Mouse (Mus musculus): ENCODE data around the gene 4930404N11Rik. TPM values are rescaled to one million over a fixed set of nuclear protein-coding genes. Genes with fewer than 3 reads are reported as not detected.

4930404N11Rik gene
- polyA plus RNA-seq, 1 experiment from 2014 or later = 0.82 TPM

- no peak for ATAC-seq (ENCODE audit: insufficient number of reproducible peaks, low FRiP score)
These were observed 46.9 kb downstream of the 4930404N11Rik start for GRCm38 (mm10) chr10:81318589-81319329.

GRCm38 (mm10) chr10:81317273-81317672 lies 48.3 kb downstream of the 4930404N11Rik start:
- Histone ChIP-seq H3K27ac (ENCODE audit: poor library complexity, severe bottlenecking) (no peak overlapping the region), H3K27me3 (replicated peaks) (no peaks in the 10 kb centered on the region), H3K4me3 (peak overlapping the region; percentile 33), H3K9ac (peak overlapping the region; percentile 73), H3K36me3 (peaks cover 52% of the 10 kb centered on the region), H3K9me3 (replicated peaks) (no peaks in the 10 kb centered on the region), H3K4me2 (peak overlapping the region; percentile 68), H3K4me1 (replicated peaks) (peaks cover 46% of the 10 kb centered on the region)
- ATAC-seq (ENCODE audit: insufficient number of reproducible peaks, low FRiP score) = no peak
- WGBS = 9% methylated on average over 20 of the region's 20 CpGs

More at GRCm38 (mm10) chr10:81318589-81319329, 46.9 kb downstream of the 4930404N11Rik start:
- 88% methylated on average over 13 of the region's 13 CpGs for WGBS
- Histone ChIP-seq H3K4me1 (replicated peaks) (peaks cover 50% of the 10 kb centered on the region), H3K27ac (ENCODE audit: poor library complexity, severe bottlenecking) (no peak overlapping the region), H3K4me2 (peak overlapping the region; percentile 88), H3K4me3 (peak overlapping the region; percentile 96; the same call in 1 of the 2 replicates), H3K9me3 (replicated peaks) (no peaks in the 10 kb centered on the region), H3K36me3 (peaks cover 52% of the 10 kb centered on the region), H3K27me3 (replicated peaks) (no peaks in the 10 kb centered on the region), H3K9ac (peak overlapping the region; percentile 71; the same call in 1 of the 2 replicates)

GRCm38 (mm10) chr10:81316338-81317060 lies 49.1 kb downstream of the 4930404N11Rik start:
- H3K4me3 ChIP-seq = peak overlapping the region; percentile 33
- no peaks in the 10 kb centered on the region for H3K9me3 ChIP-seq (replicated peaks)
- 45% methylated on average over 16 of the region's 16 CpGs for WGBS
- H3K4me2 ChIP-seq = peak overlapping the region; percentile 68
- peaks cover 39% of the 10 kb centered on the region for H3K4me1 ChIP-seq (replicated peaks)
- peak overlapping the region; percentile 73 for H3K9ac ChIP-seq
- H3K27me3 ChIP-seq (replicated peaks) = no peaks in the 10 kb centered on the region
- no peak overlapping the region for H3K27ac ChIP-seq (ENCODE audit: poor library complexity, severe bottlenecking)
- ATAC-seq (ENCODE audit: insufficient number of reproducible peaks, low FRiP score) = no peak
- peaks cover 59% of the 10 kb centered on the region for H3K36me3 ChIP-seq

GRCm38 (mm10) chr10:81315587-81315986 lies 50.0 kb downstream of the 4930404N11Rik start:
- no peak for ATAC-seq (ENCODE audit: insufficient number of reproducible peaks, low FRiP score)
- Histone ChIP-seq H3K36me3 (peaks cover 68% of the 10 kb centered on the region), H3K27me3 (replicated peaks) (no peaks in the 10 kb centered on the region), H3K4me2 (no peak overlapping the region), H3K9ac (no peak overlapping the region), H3K27ac (ENCODE audit: poor library complexity, severe bottlenecking) (no peak overlapping the region), H3K9me3 (replicated peaks) (no peaks in the 10 kb centered on the region), H3K4me1 (replicated peaks) (peaks cover 39% of the 10 kb centered on the region), H3K4me3 (no peak overlapping the region)
- 86% methylated on average over 16 of the region's 16 CpGs for WGBS

- Histone ChIP-seq H3K4me3 (no peak overlapping the region), H3K9ac (no peak overlapping the region), H3K27me3 (replicated peaks) (no peaks in the 10 kb centered on the region), H3K4me2 (no peak overlapping the region), H3K4me1 (replicated peaks) (peaks cover 31% of the 10 kb centered on the region), H3K9me3 (replicated peaks) (no peaks in the 10 kb centered on the region), H3K36me3 (peaks cover 82% of the 10 kb centered on the region), H3K27ac (ENCODE audit: poor library complexity, severe bottlenecking) (no peak overlapping the region)
- 78% methylated on average over 7 of the region's 7 CpGs for WGBS
- no peak for ATAC-seq (ENCODE audit: insufficient number of reproducible peaks, low FRiP score)
These were observed 51.4 kb downstream of the 4930404N11Rik start for GRCm38 (mm10) chr10:81314201-81314600.

GRCm38 (mm10) chr10:81313581-81313980 lies 52.0 kb downstream of the 4930404N11Rik start:
- H3K36me3 ChIP-seq = peaks cover 86% of the 10 kb centered on the region

More at GRCm38 (mm10) chr10:81313581-81313980, 52.0 kb downstream of the 4930404N11Rik start:
- Histone ChIP-seq H3K9ac (no peak overlapping the region), H3K27me3 (replicated peaks) (no peaks in the 10 kb centered on the region), H3K9me3 (replicated peaks) (no peaks in the 10 kb centered on the region), H3K27ac (ENCODE audit: poor library complexity, severe bottlenecking) (no peak overlapping the region), H3K4me2 (no peak overlapping the region), H3K4me1 (replicated peaks) (peaks cover 25% of the 10 kb centered on the region), H3K4me3 (no peak overlapping the region)
- ATAC-seq (ENCODE audit: insufficient number of reproducible peaks, low FRiP score) = no peak
- 94% methylated on average over 13 of the region's 13 CpGs for WGBS

Small RNAs within 50 kb of the gene (microRNA-seq; reads per million reads assigned to microRNA genes)
- not detected for gene Mir6913

Other genes with a start within 250 kb of the 4930404N11Rik start
- gene Zbtb7a, start 230.6 kb downstream of the 4930404N11Rik start, polyA plus RNA-seq (2016; fragmentation: Nextera tagmentation; extraction: Ambion mirVana) = 24.7 and 24.8 TPM in 2 replicates
- gene Pias4, start 197.9 kb downstream of the 4930404N11Rik start, polyA plus RNA-seq (2016; fragmentation: Nextera tagmentation; extraction: Ambion mirVana) = 36.0 and 36.1 TPM in 2 replicates
- gene Eef2, start 189.2 kb downstream of the 4930404N11Rik start, polyA plus RNA-seq (2016; fragmentation: Nextera tagmentation; extraction: Ambion mirVana) = 408 and 433 TPM in 2 replicates
- 62.8 and 69.0 TPM in 2 replicates for gene Dapk3, start 182.8 kb downstream of the 4930404N11Rik start, polyA plus RNA-seq (2016; fragmentation: Nextera tagmentation; extraction: Ambion mirVana)
- gene 4930442H23Rik, start 182.0 kb downstream of the 4930404N11Rik start, polyA plus RNA-seq (2016; fragmentation: Nextera tagmentation; extraction: Ambion mirVana) = 0.18 TPM in 1 of 2 replicates, not detected in the other
- 3.9 and 4.9 TPM in 2 replicates for gene Nmrk2, start 163.8 kb downstream of the 4930404N11Rik start, polyA plus RNA-seq (2016; fragmentation: Nextera tagmentation; extraction: Ambion mirVana)
- 0.46 and 0.72 TPM in 2 replicates for gene Atcay, start 135.0 kb downstream of the 4930404N11Rik start, polyA plus RNA-seq (2016; fragmentation: Nextera tagmentation; extraction: Ambion mirVana)
- gene Zfr2, start 132.7 kb downstream of the 4930404N11Rik start, polyA plus RNA-seq (2016; fragmentation: Nextera tagmentation; extraction: Ambion mirVana) = 6.1 and 7.2 TPM in 2 replicates
- gene Matk, start 112.9 kb downstream of the 4930404N11Rik start, polyA plus RNA-seq (2016; fragmentation: Nextera tagmentation; extraction: Ambion mirVana) = 2.0 and 2.2 TPM in 2 replicates
- 243 and 253 TPM in 2 replicates for gene Mrpl54, start 98.9 kb downstream of the 4930404N11Rik start, polyA plus RNA-seq (2016; fragmentation: Nextera tagmentation; extraction: Ambion mirVana)
- 43.3 and 46.1 TPM in 2 replicates for gene Apba3, start 98.9 kb downstream of the 4930404N11Rik start, polyA plus RNA-seq (2016; fragmentation: Nextera tagmentation; extraction: Ambion mirVana)
- gene Tjp3, start 74.2 kb downstream of the 4930404N11Rik start, polyA plus RNA-seq (2016; fragmentation: Nextera tagmentation; extraction: Ambion mirVana) = 1.7 and 2.3 TPM in 2 replicates
- 41.1 and 43.4 TPM in 2 replicates for gene Pip5k1c, start 72.9 kb downstream of the 4930404N11Rik start, polyA plus RNA-seq (2016; fragmentation: Nextera tagmentation; extraction: Ambion mirVana)
- gene Cactin, start 44.7 kb downstream of the 4930404N11Rik start, polyA plus RNA-seq (2016; fragmentation: Nextera tagmentation; extraction: Ambion mirVana) = 37.3 and 40.3 TPM in 2 replicates
- 13.4 TPM in 2 replicates for gene Tbxa2r, start 37.1 kb downstream of the 4930404N11Rik start, polyA plus RNA-seq (2016; fragmentation: Nextera tagmentation; extraction: Ambion mirVana)
- not detected in 2 replicates for gene Gipc3, start 22.6 kb downstream of the 4930404N11Rik start, polyA plus RNA-seq (2016; fragmentation: Nextera tagmentation; extraction: Ambion mirVana)
- 107 and 109 TPM in 2 replicates for gene Hmg20b, start 15.3 kb downstream of the 4930404N11Rik start, polyA plus RNA-seq (2016; fragmentation: Nextera tagmentation; extraction: Ambion mirVana)
- gene Mfsd12, start 8.3 kb downstream of the 4930404N11Rik start, polyA plus RNA-seq (2016; fragmentation: Nextera tagmentation; extraction: Ambion mirVana) = 13.0 and 13.4 TPM in 2 replicates
- gene Fzr1, start 12.7 kb upstream of the 4930404N11Rik start, polyA plus RNA-seq (2016; fragmentation: Nextera tagmentation; extraction: Ambion mirVana) = 96.4 and 99.5 TPM in 2 replicates
- gene Dohh, start 18.6 kb upstream of the 4930404N11Rik start, polyA plus RNA-seq (2016; fragmentation: Nextera tagmentation; extraction: Ambion mirVana) = 66.7 and 66.9 TPM in 2 replicates
- gene Gm48551, start 18.6 kb upstream of the 4930404N11Rik start, polyA plus RNA-seq (2016; fragmentation: Nextera tagmentation; extraction: Ambion mirVana) = 1.9 and 2.2 TPM in 2 replicates
- 1.2 and 1.8 TPM in 2 replicates for gene Gm48552, start 23.2 kb upstream of the 4930404N11Rik start, polyA plus RNA-seq (2016; fragmentation: Nextera tagmentation; extraction: Ambion mirVana)
- 2.9 and 4.3 TPM in 2 replicates for gene Smim24, start 27.2 kb upstream of the 4930404N11Rik start, polyA plus RNA-seq (2016; fragmentation: Nextera tagmentation; extraction: Ambion mirVana)
- gene Nfic, start 89.8 kb upstream of the 4930404N11Rik start, polyA plus RNA-seq (2016; fragmentation: Nextera tagmentation; extraction: Ambion mirVana) = 39.3 and 40.7 TPM in 2 replicates
- gene Celf5, start 116.9 kb upstream of the 4930404N11Rik start, polyA plus RNA-seq (2016; fragmentation: Nextera tagmentation; extraction: Ambion mirVana) = 0.19 and 0.28 TPM in 2 replicates
- gene Ncln, start 130.6 kb upstream of the 4930404N11Rik start, polyA plus RNA-seq (2016; fragmentation: Nextera tagmentation; extraction: Ambion mirVana) = 54.9 and 60.2 TPM in 2 replicates
- 0.42 and 0.52 TPM in 2 replicates for gene S1pr4, start 134.3 kb upstream of the 4930404N11Rik start, polyA plus RNA-seq (2016; fragmentation: Nextera tagmentation; extraction: Ambion mirVana)
- gene Gna15, start 158.4 kb upstream of the 4930404N11Rik start, polyA plus RNA-seq (2016; fragmentation: Nextera tagmentation; extraction: Ambion mirVana) = 1.9 and 2.3 TPM in 2 replicates
- gene Gna11, start 179.4 kb upstream of the 4930404N11Rik start, polyA plus RNA-seq (2016; fragmentation: Nextera tagmentation; extraction: Ambion mirVana) = 58.4 and 66.2 TPM in 2 replicates
- gene Aes, start 193.7 kb upstream of the 4930404N11Rik start, polyA plus RNA-seq (2016; fragmentation: Nextera tagmentation; extraction: Ambion mirVana) = 636 and 677 TPM in 2 replicates
- gene Tle2, start 208.7 kb upstream of the 4930404N11Rik start, polyA plus RNA-seq (2016; fragmentation: Nextera tagmentation; extraction: Ambion mirVana) = 25.8 and 30.8 TPM in 2 replicates
- 27.2 and 27.4 TPM in 2 replicates for gene Tle6, start 235.3 kb upstream of the 4930404N11Rik start, polyA plus RNA-seq (2016; fragmentation: Nextera tagmentation; extraction: Ambion mirVana)
- gene BC025920, start 240.5 kb upstream of the 4930404N11Rik start, polyA plus RNA-seq (2016; fragmentation: Nextera tagmentation; extraction: Ambion mirVana) = 0.50 and 0.72 TPM in 2 replicates

Measured in heart, embryonic 12.5 days (tissue).